Mouse (Mus musculus) bone marrow macrophage, adult 2 months (primary cell): ENCODE measurements at regions not wholly inside any gene's neighbourhood (a gene's known extent, or its start where the extent isn't known, plus 50 kb on each side); places are given as distances from the start of the nearest gene placed in this dataset.

Experiments used
- CTCF ChIP-seq: IDR thresholded peaks from 2 replicates; pipeline ENCODE4 v1.5.1; 2012; ENCODE audit warnings: low read depth, mild to moderate bottlenecking, low read length, moderate library complexity
- POLR2A ChIP-seq: IDR thresholded peaks from 2 replicates; pipeline ENCODE4 v1.6.1; 2012; ENCODE audit warnings: mild to moderate bottlenecking, low read depth, low read length, borderline replicate concordance

DNA sequence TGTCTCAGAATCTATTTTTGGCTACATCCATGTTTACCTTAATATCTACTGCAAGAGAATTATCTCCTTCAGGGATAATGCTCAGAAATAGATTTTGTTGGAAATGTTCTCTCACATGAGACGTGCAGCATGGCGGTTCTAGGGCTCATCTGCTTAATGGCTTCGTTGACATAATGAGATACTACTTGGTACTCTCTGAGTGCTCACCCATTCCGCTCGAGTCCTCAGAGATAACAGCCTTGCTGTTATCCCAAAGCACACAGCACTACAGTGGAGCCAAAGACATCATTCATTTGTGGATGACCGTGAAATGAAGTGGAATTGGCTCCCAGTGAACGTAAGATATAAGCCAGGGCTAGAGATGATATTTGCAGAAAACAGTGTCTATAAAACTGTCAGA lies 231.4 kb upstream of the Ccdc54 start:
- TF ChIP-seq CTCF (no peak), POLR2A (no peak)
